Mouse (Mus musculus) ES-Bruce4 (cell line): ENCODE data around the gene Bud13.

Experiments used
- CTCF ChIP-seq: IDR thresholded peaks from one replicate; pipeline ENCODE4 v1.8.1; 2011; ENCODE audit warnings: low read depth, low read length
- POLR2A ChIP-seq: IDR thresholded peaks from one replicate; pipeline ENCODE4 v1.8.1; 2011; ENCODE audit warnings: low read length; ENCODE audit not compliant: insufficient read depth

GRCm38 (mm10) chr9:46259111-46259510, 23.7 kb upstream of the Bud13 start:
- TF ChIP-seq CTCF (no peak), POLR2A (no peak)
